Mouse (Mus musculus) CH12.LX (cell line): ENCODE results near the gene Srbd1. TPM values are rescaled to one million over a fixed set of nuclear protein-coding genes. Genes with fewer than 3 reads are reported as not detected.

ENCODE experiments used
- DNase-seq: peaks from one replicate; pipeline ENCODE4 v3.0.0-alpha.2; 2013; ENCODE audit errors: extremely low read depth
- H3K27ac ChIP-seq: 2 replicates; pipeline ENCODE4 v1.5.1; 2012; ENCODE audit warnings: low read depth, mild to moderate bottlenecking, control low read depth, moderate library complexity; ENCODE audit not compliant: insufficient read depth
- H3K27me3 ChIP-seq: replicated peaks from 2 replicates; pipeline ENCODE3; 2012; ENCODE audit warnings: inconsistent platforms
- H3K36me3 ChIP-seq, 2 experiments: replicated peaks in 1 of 2; 2 replicates each; pipeline versions ENCODE3 to v1.6.1; 2012; ENCODE audit warnings: inconsistent platforms in 1 of 2, low read length in 1 of 2, mild to moderate bottlenecking in 1 of 2, mixed read lengths in 1 of 2, moderate library complexity in 1 of 2; ENCODE audit not compliant: control insufficient read depth in 1 of 2, insufficient read depth in 1 of 2
- H3K4me1 ChIP-seq, 2 experiments: 2 replicates each; pipeline ENCODE4 v1.6.1; 2012; ENCODE audit warnings: inconsistent platforms in 1 of 2, moderate library complexity in 1 of 2; ENCODE audit not compliant: insufficient read depth in 2 of 2, control insufficient read depth in 1 of 2
- H3K4me2 ChIP-seq: 2 replicates; pipeline ENCODE4 v1.6.1; 2012; ENCODE audit warnings: low read depth, mild to moderate bottlenecking, control low read depth; ENCODE audit not compliant: poor library complexity, insufficient read depth, severe bottlenecking
- H3K4me3 ChIP-seq, 3 experiments: fragments of 150-350 bp in 1 of 3; sonication (generic) in 1 of 3; replicated peaks in 1 of 3; 2 replicates each; pipeline versions ENCODE3 to v1.5.1; 2011 to 2012; ENCODE audit warnings: low read depth in 2 of 3, low read length in 2 of 3, mild to moderate bottlenecking in 2 of 3, moderate library complexity in 2 of 3, control low read depth in 1 of 3, improper control_type of control experiment in 1 of 3, inconsistent platforms in 1 of 3, mixed read lengths in 1 of 3; ENCODE audit not compliant: poor library complexity in 1 of 3
- H3K79me2 ChIP-seq: replicated peaks from 2 replicates; pipeline ENCODE4 v1.6.1; 2012; ENCODE audit warnings: mild to moderate bottlenecking, moderate library complexity; ENCODE audit not compliant: control insufficient read depth, poor library complexity, insufficient read depth, severe bottlenecking; ENCODE audit errors: extremely low read depth
- H3K9ac ChIP-seq: 2 replicates; pipeline ENCODE4 v1.6.1; 2012; ENCODE audit warnings: low read depth, mild to moderate bottlenecking, control low read depth, moderate library complexity; ENCODE audit not compliant: insufficient read depth
- H3K9me3 ChIP-seq: replicated peaks from 2 replicates; pipeline ENCODE3; 2012; ENCODE audit warnings: low read length, inconsistent platforms, mixed read lengths
- CHD1 ChIP-seq: IDR thresholded peaks from 2 replicates; pipeline ENCODE4 v1.6.1; 2012; ENCODE audit warnings: low read depth, low read length, improper control_type of control experiment, inconsistent platforms
- CHD2 ChIP-seq: IDR thresholded peaks from 2 replicates; pipeline ENCODE4 v1.6.1; 2011; ENCODE audit warnings: low read length, improper control_type of control experiment
- E2F4 ChIP-seq: IDR thresholded peaks from 2 replicates; pipeline ENCODE4 v1.6.1; 2011; ENCODE audit warnings: low read depth, low read length, improper control_type of control experiment; ENCODE audit not compliant: insufficient replicate concordance
- EP300 ChIP-seq: IDR thresholded peaks from 2 replicates; pipeline ENCODE4 v1.6.1; 2011; ENCODE audit warnings: low read length, improper control_type of control experiment
- JUN ChIP-seq: IDR thresholded peaks from 2 replicates; pipeline ENCODE4 v1.6.1; 2011; ENCODE audit warnings: low read depth, mild to moderate bottlenecking, low read length, improper control_type of control experiment, moderate library complexity; ENCODE audit not compliant: insufficient read depth
- MAFK ChIP-seq: IDR thresholded peaks from 2 replicates; pipeline ENCODE4 v1.6.1; 2011; ENCODE audit warnings: low read length, improper control_type of control experiment; ENCODE audit not compliant: insufficient replicate concordance
- MAX ChIP-seq: IDR thresholded peaks from 2 replicates; pipeline ENCODE4 v1.6.1; 2011; ENCODE audit warnings: low read length, improper control_type of control experiment
- MAZ ChIP-seq: IDR thresholded peaks from 2 replicates; pipeline ENCODE4 v1.6.1; 2012; ENCODE audit warnings: low read depth, mild to moderate bottlenecking, inconsistent platforms, low read length, improper control_type of control experiment, moderate library complexity
- MXI1 ChIP-seq: IDR thresholded peaks from 2 replicates; pipeline ENCODE4 v1.6.1; 2011; ENCODE audit warnings: mild to moderate bottlenecking, low read depth, low read length, improper control_type of control experiment
- MYC ChIP-seq: IDR thresholded peaks from 2 replicates; pipeline ENCODE4 v1.6.1; 2011; ENCODE audit warnings: low read depth, mild to moderate bottlenecking, improper control_type of control experiment, low read length
- NELFE ChIP-seq: IDR thresholded peaks from 2 replicates; pipeline ENCODE4 v1.6.1; 2011; ENCODE audit warnings: low read depth, low read length, improper control_type of control experiment
- PAX5 ChIP-seq: IDR thresholded peaks from 2 replicates; pipeline ENCODE4 v1.6.1; 2012; ENCODE audit warnings: low read length, inconsistent platforms, mixed read lengths
- POLR2A ChIP-seq: IDR thresholded peaks from 2 replicates; pipeline ENCODE4 v1.6.1; 2011; ENCODE audit warnings: low read depth, mild to moderate bottlenecking, improper control_type of control experiment, low read length
- POLR2AphosphoS2 ChIP-seq: IDR thresholded peaks from 2 replicates; pipeline ENCODE4 v1.6.1; 2011; ENCODE audit warnings: low read depth, low read length, improper control_type of control experiment
- RAD21 ChIP-seq: IDR thresholded peaks from 2 replicates; pipeline ENCODE4 v1.6.1; 2011; ENCODE audit warnings: low read depth, mild to moderate bottlenecking, low read length, improper control_type of control experiment, moderate library complexity
- SMC3 ChIP-seq: IDR thresholded peaks from 2 replicates; pipeline ENCODE4 v1.6.1; 2011; ENCODE audit warnings: low read depth, low read length, improper control_type of control experiment
- TBP ChIP-seq: conservative IDR thresholded peaks from 2 replicates; pipeline ENCODE4 v1.6.1; 2011; ENCODE audit warnings: low read depth, low read length, improper control_type of control experiment
- TCF12 ChIP-seq: IDR thresholded peaks from 2 replicates; pipeline ENCODE4 v1.6.1; 2014; ENCODE audit warnings: low read depth, mild to moderate bottlenecking, inconsistent platforms, low read length, improper control_type of control experiment
- USF1 ChIP-seq: IDR thresholded peaks from 2 replicates; pipeline ENCODE4 v1.6.1; 2014; ENCODE audit warnings: low read depth, mild to moderate bottlenecking, inconsistent platforms, low read length, improper control_type of control experiment
- ZC3H11A ChIP-seq: IDR thresholded peaks from 2 replicates; pipeline ENCODE4 v1.6.1; 2012; ENCODE audit warnings: low read depth, mild to moderate bottlenecking, inconsistent platforms, low read length, improper control_type of control experiment
- ZNF384 ChIP-seq: IDR thresholded peaks from 2 replicates; pipeline ENCODE4 v1.6.1; 2012; ENCODE audit warnings: low read depth, low read length, improper control_type of control experiment, inconsistent platforms
- dilution Hi-C: fragments of 300-500 bp; cut with MboI; formaldehyde crosslinking; loops from 2 replicates; pipeline ENCODE4 v1.14.3; 2020; ENCODE audit warnings: low sequenced_read_pairs; ENCODE audit not compliant: extremely low pct_unique_long_range_greater_than_20kb, extremely low pct_ligation_motif_present
- in situ Hi-C: fragments of 300-500 bp; cut with MboI; formaldehyde crosslinking; loops from 3 replicates; pipeline ENCODE4 v1.14.3; 2019; ENCODE audit warnings: low sequenced_read_pairs, low pct_ligation_motif_present, low pct_unique_long_range_greater_than_20kb, mixed read lengths
- polyA plus RNA-seq: library from polyadenylated mRNA; unstranded; fragments of >175 nt; gene quantifications from 2 replicates; pipeline ENCODE4 v1.2.1, GENCODE M21; 2012; ENCODE audit warnings: low read depth; ENCODE audit not compliant: insufficient read length
- total RNA-seq, 2 experiments: library from RNA; depleted of rRNA; stranded (reverse); fragments of 300-350 nt in 1 of 2; fragments of >200 nt in 1 of 2; gene quantifications; 2 replicates each; pipeline ENCODE4 v1.2.3; 2012 to 2014

Gene Srbd1
- total and polyA plus RNA-seq, 3 experiments, result 21.5 to 34.5 (median 24.8) TPM

GRCm38 (mm10) chr17:86011849-86012248, 133.1 kb downstream of the Srbd1 start:
- H3K4me1 ChIP-seq, result peaks cover 9 to 46% of the 10 kb centered on the region in 2 experiments
- dilution Hi-C loops (no loop called here), in situ Hi-C loops (loop anchor here (5.0 kb wide), 2 partner anchors 120 to 350 kb away; no protein-coding TSS in a partner anchor)
- no peak for DNase-seq
- no peaks in the 10 kb centered on the region for H3K9me3 ChIP-seq
- H3K4me3 ChIP-seq, result no peak overlapping the region
- peaks cover 0 to 20% of the 10 kb centered on the region in 2 experiments for H3K36me3 ChIP-seq
- H3K4me2 ChIP-seq, result no peak overlapping the region
- no peak overlapping the region for H3K9ac ChIP-seq
- H3K79me2 ChIP-seq, result no peaks in the 10 kb centered on the region
- H3K27ac ChIP-seq, result no peak overlapping the region
- TF ChIP-seq PAX5 (no peak), ZC3H11A (no peak), ZNF384 (no peak), MAX (no peak), E2F4 (no peak), MAFK (no peak), NELFE (no peak), POLR2AphosphoS2 (no peak), SMC3 (no peak), RAD21 (no peak), EP300 (no peak), MAZ (no peak), POLR2A (no peak), TBP (no peak), MYC (no peak), JUN (no peak), TCF12 (no peak)
- no peaks in the 10 kb centered on the region for H3K27me3 ChIP-seq

DNA sequence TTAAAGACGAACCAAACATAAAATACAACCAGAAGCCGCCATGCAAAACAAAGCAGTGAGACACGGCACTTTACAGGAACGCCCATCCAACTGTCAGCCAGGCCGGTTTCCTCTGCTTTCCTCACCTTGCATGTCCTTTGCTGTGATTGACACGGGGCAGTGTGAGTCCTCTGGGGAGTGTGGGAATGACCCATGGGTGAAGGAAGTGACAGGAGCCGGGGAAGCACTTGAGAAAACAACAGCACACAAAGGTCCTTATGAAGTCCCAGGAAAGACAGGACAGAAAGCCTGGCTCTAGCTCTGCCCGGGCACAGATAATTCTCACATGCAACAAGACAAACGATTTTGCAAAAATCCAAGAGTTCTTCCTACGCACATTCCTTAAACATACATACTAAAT, 136.6 kb downstream of the Srbd1 start:
- Histone ChIP-seq H3K27me3 (no peaks in the 10 kb centered on the region), H3K36me3 (peaks cover 0 to 20% of the 10 kb centered on the region in 2 experiments), H3K9ac (no peak overlapping the region), H3K4me1 (peaks cover 11 to 37% of the 10 kb centered on the region in 2 experiments), H3K4me2 (no peak overlapping the region), H3K9me3 (no peaks in the 10 kb centered on the region), H3K27ac (no peak overlapping the region), H3K4me3 (no peak overlapping the region), H3K79me2 (no peaks in the 10 kb centered on the region)
- DNase-seq, result no peak
- in situ Hi-C loops (no loop called here), dilution Hi-C loops (no loop called here)
- TF ChIP-seq USF1 (no peak), MXI1 (no peak), CHD1 (no peak), CHD2 (no peak), JUN (no peak)
